Mouse (Mus musculus): ENCODE results near the gene Rpl13. TPM values are rescaled to one million over a fixed set of nuclear protein-coding genes. Genes with fewer than 3 reads are reported as not detected.
"Not testable (repeated sequence)": the region's sequence is repeated elsewhere in the genome, so short reads cannot be mapped to it uniquely, and the experiment has no call there.

Rpl13 gene
- polyA plus RNA-seq, 1 experiment from 2014 or later = 1,386 TPM

DNA sequence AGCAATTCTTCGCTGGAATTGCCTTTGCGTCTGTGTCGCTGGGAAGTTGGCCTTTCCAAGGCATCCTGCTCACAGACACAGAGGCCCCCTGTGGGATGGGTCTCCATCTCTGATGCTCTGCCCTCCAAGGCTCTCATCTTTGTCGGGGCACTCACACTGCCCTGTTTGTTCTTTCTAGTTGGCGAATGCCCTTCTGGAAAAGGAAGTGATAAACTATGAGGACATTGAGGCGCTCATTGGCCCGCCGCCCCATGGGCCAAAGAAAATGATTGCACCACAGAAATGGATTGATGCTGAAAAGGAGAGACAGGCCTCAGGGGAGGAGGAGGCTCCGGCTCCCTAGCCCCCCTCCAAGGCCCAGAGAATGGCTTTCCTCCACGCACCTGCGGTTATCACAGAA is 4.9 kb upstream of the Rpl13 start:
- Histone ChIP-seq H3K9me3 (replicated peaks) (no peaks in the 10 kb centered on the region), H3K4me1 (peaks cover 13% of the 10 kb centered on the region), H3K27ac (peak overlapping the region; percentile 86), H3K9ac (no peak overlapping the region), H3K27me3 (no peaks in the 10 kb centered on the region), H3K36me3 (peaks cover 51% of the 10 kb centered on the region), H3K4me2 (no peak overlapping the region), H3K4me3 (replicated peaks) (no peak overlapping the region)
- WGBS = 90% methylated on average over 11 of the region's 11 CpGs
- ATAC-seq (replicated peaks; ENCODE audit: low FRiP score) = no peak

DNA sequence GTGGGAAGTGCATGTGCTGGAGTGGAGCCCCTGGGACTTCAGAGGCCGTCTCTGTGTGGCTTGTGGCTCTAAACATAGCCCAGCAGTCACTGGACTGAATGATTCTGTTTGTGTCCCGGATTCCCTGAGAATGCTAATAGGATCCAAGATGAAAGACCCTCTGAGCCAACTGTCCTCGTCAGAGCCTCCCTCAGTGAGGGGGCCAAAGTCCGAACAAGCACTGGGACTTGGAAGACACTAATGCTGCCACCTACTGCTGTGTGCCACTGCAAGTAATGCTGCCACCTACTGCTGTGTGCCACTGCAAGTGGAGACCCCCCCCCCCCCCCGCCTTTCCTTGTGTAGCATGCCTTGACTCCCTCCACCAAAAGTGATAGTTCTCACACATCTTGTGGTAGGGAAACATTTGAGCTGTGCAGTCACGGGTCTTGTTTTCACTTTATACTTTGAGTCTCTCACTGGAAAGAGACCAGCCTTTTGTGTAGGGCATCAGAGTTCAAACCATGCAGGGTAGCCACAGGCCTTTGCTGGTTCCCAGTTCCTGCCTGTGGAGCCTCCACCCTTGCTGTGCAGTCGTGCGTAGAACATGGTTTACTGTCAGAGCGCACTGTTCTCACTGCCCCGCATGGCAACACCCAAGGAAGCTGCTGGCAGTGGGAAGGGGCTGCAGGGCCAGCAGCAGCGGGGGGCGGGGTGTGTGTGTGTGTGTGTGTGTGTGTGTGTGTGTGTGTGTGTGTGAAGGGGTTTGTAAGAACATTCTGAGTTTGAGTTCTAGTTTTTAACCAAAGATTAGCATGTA is 4.2 kb upstream of the Rpl13 start:
- Histone ChIP-seq H3K4me2 (no peak overlapping the region), H3K9me3 (replicated peaks) (no peaks in the 10 kb centered on the region), H3K4me3 (replicated peaks) (no peak overlapping the region), H3K27me3 (no peaks in the 10 kb centered on the region), H3K36me3 (peaks cover 44% of the 10 kb centered on the region), H3K27ac (peak overlapping the region; percentile 86), H3K9ac (no peak overlapping the region), H3K4me1 (peaks cover 13% of the 10 kb centered on the region)
- peak; percentile 64 for ATAC-seq (replicated peaks; ENCODE audit: low FRiP score)
- WGBS = 59% methylated on average over 12 of the region's 12 CpGs

DNA sequence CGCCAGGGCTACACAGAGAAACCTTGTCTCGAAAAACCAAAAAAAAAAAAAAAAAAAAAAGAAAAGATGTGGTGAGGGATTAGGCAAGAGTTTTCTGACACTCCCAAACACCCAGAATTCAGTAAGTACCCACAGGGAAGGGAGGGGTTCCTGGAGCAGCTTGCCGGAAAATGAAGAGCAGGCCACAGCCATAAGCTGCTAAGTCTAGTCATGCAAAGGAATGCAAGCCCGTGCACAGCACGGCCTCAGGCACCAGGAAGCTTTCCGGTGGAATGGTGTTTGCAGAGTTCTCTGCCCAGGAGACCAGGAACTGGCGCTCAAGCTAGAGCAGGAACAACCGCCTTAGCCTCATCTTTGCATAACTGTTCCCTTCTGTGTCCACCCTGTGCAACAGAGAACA is 1.9 kb upstream of the Rpl13 start:
- Histone ChIP-seq H3K4me1 (peaks cover 27% of the 10 kb centered on the region), H3K27ac (peak overlapping the region; percentile 67), H3K27me3 (no peaks in the 10 kb centered on the region), H3K36me3 (peaks cover 42% of the 10 kb centered on the region), H3K4me3 (replicated peaks) (no peak overlapping the region), H3K9ac (no peak overlapping the region), H3K9me3 (replicated peaks) (no peaks in the 10 kb centered on the region), H3K4me2 (no peak overlapping the region)
- ATAC-seq (replicated peaks; ENCODE audit: low FRiP score) = no peak
- 58% methylated on average over 8 of the region's 8 CpGs for WGBS

DNA sequence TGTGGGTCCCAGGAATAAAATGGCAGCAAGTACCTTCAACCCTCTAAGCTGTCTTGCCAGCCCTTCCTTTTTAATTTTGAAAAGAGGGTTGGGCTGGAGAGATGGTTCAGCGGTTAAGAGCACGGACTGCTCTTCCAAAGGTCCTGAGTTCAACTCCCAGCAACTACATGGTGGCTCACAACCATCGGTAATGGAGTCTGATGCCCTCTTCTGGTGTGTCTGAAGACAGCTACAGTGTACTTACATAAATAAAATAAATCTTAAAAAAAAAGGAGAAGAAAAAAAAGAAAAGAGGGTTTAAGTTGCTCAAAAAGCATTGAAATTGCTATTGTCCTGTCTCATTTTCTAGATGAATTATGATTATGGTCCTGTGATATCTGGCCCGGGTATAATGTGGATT is 906 bp upstream of the Rpl13 start:
- H3K36me3 ChIP-seq = peaks cover 42% of the 10 kb centered on the region
- peak overlapping the region; percentile 90 for H3K4me2 ChIP-seq
- H3K27ac ChIP-seq = peak overlapping the region; percentile 93
- H3K27me3 ChIP-seq = no peaks in the 10 kb centered on the region
- ATAC-seq (replicated peaks; ENCODE audit: low FRiP score) = no peak
- 0 out of 2 replicates have a peak overlapping the region, but pooled peaks have one; percentile 67 for H3K9ac ChIP-seq
- H3K4me3 ChIP-seq (replicated peaks) = no peak overlapping the region; the same call in 1 of the 2 replicates
- peaks cover 27% of the 10 kb centered on the region for H3K4me1 ChIP-seq
- no peaks in the 10 kb centered on the region for H3K9me3 ChIP-seq (replicated peaks)
- 70% methylated on average over 4 of the region's 4 CpGs for WGBS

DNA sequence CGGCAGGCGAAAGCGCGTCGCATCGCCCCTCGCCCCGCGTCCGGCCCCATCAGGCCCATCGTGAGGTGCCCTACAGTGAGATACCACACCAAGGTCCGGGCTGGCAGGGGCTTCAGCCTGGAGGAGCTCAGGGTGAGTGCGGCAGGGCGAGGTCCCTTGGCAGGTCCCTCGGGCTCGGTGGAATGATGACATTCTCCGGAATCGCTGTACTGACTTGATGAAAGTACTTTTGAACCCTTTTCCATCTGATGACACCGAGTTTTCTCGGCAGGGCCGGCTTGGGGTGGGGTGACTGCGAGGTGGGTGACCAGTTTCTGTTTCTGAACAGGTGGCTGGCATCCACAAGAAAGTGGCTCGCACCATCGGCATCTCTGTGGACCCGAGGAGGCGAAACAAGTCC is 705 bp downstream of the Rpl13 start:
- not testable (repeated sequence) for H3K27me3 ChIP-seq; H3K9me3 ChIP-seq (replicated peaks)
- ATAC-seq (replicated peaks; ENCODE audit: low FRiP score) = 0 out of 2 replicates have a peak, but pooled peaks have one; percentile 4
- peaks cover 30% of the 10 kb centered on the region for H3K36me3 ChIP-seq
- peaks cover 24% of the 10 kb centered on the region for H3K4me1 ChIP-seq
- H3K27ac ChIP-seq = peak overlapping the region; percentile 93
- peak overlapping the region; percentile 91 for H3K9ac ChIP-seq
- under 1% methylated on average over 26 of the region's 26 CpGs for WGBS
- peak overlapping the region; percentile 90 for H3K4me2 ChIP-seq
- H3K4me3 ChIP-seq (replicated peaks) = peak overlapping the region; percentile 73

DNA sequence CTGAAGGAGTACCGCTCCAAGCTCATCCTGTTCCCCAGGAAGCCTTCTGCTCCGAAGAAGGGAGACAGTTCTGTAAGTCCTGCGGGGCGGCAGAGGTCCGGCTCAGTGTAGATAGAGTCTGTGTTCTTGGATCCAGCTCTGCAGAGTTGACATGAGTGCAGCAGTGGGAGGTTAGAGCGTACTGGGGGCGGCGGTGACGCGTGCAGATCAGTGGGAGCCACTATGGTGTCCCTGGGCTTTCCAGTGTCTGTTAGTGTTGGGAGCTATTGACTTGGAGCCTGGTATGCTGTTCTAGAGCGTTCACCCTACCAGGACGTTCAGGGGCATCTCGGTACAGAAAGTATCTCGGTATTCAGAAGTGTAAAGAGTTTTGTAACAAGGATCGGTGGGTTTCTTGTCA is 1.1 kb downstream of the Rpl13 start:
- H3K4me2 ChIP-seq = peak overlapping the region; percentile 90
- ATAC-seq (replicated peaks; ENCODE audit: low FRiP score) = no peak
- no peaks in the 10 kb centered on the region for H3K27me3 ChIP-seq

DNA sequence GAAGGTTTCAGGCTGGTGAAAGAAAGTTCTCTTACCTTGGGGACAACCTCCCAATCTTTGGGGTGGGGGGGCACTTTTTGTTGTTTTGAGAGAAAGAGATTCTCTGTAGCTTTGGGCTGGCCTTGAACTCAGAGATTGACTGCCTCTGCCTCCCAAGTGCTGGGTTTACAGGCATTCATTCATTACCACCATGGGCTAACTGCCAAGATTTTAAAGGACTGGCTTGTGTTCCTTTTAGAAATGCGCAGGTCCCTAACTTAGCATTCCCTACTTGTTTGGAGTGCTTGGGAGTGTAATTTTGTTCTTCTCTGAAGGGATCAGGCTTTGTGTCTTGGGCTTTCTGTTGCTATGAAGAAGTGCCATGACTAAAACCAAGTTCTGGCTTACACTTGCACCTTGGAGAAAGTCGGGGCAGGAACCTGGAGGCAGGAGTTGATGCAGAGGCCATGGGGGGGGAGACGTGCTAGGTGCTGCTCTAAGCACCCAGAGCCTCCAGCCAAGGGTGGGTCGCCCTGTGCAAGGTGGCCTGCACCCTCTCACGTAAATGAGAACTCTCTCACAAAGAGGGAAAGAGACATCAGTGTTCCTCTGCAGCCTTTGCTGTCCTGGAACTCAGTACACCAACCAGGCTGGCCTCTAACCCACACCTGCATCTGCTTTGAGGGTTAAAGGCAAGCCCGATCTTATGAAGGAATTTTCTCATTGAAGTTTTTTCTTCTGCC is 2.1 kb downstream of the Rpl13 start:
- peak overlapping the region; percentile 91 for H3K9ac ChIP-seq
- H3K4me3 ChIP-seq (replicated peaks) = peak overlapping the region; percentile 73
- peak overlapping the region; percentile 90 for H3K4me2 ChIP-seq
- peak overlapping the region; percentile 93; the same call in 1 of the 2 replicates for H3K27ac ChIP-seq
- H3K9me3 ChIP-seq (replicated peaks) = no peaks in the 10 kb centered on the region
- WGBS = 85% methylated on average over 6 of the region's 6 CpGs
- H3K27me3 ChIP-seq = no peaks in the 10 kb centered on the region
- peaks cover 23% of the 10 kb centered on the region for H3K4me1 ChIP-seq
- peaks cover 26% of the 10 kb centered on the region for H3K36me3 ChIP-seq
- ATAC-seq (replicated peaks; ENCODE audit: low FRiP score) = no peak

More for the DNA sequence above, 1.1 kb downstream of the Rpl13 start:
- Histone ChIP-seq H3K27ac (peak overlapping the region; percentile 93), H3K36me3 (peaks cover 26% of the 10 kb centered on the region), H3K4me3 (replicated peaks) (peak overlapping the region; percentile 73), H3K4me1 (peaks cover 23% of the 10 kb centered on the region), H3K9me3 (replicated peaks) (no peaks in the 10 kb centered on the region), H3K9ac (peak overlapping the region; percentile 91)
- WGBS = 11% methylated on average over 15 of the region's 15 CpGs

DNA sequence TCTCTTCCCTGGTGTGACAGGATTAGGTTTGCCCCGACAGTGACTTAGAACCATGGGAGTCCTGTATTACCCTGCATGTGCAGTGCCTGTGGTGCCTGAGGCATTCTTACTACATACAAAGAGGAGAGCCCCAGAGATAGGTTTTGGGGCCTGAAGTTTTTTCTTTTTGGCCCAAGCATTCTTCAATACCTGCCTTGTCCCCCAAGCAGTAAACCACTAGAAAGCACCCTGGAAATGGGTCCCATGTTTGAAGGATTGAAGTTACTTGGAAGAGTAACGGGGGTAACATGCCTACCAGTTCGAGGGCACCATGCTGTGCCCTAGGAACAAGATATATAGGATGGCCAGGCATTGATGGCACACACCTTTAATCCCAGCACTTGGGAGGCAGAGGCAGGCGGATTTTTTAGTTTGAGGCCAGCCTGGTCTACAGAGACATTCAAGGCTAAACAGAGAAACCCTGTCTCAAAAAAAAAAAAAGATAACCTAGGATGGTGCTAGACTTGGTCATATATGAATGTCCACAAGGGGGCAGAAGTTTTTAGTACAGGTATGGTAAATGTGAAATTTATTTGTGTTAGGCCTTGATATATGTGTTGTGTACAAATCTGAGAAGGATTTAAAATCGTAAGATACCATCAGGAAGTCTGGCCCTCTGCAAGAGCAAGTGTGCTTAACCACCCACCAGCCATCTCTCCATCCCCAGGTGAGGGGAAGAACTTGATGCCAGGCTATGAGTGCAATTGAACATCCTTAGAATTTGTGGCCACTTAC is 3.6 kb downstream of the Rpl13 start:
- no peaks in the 10 kb centered on the region for H3K27me3 ChIP-seq
- no peak overlapping the region for H3K4me2 ChIP-seq
- peaks cover 26% of the 10 kb centered on the region for H3K36me3 ChIP-seq
- H3K9me3 ChIP-seq (replicated peaks) = no peaks in the 10 kb centered on the region
- no peak for ATAC-seq (replicated peaks; ENCODE audit: low FRiP score)
- no peak overlapping the region for H3K9ac ChIP-seq
- no peak overlapping the region for H3K4me3 ChIP-seq (replicated peaks)
- peaks cover 26% of the 10 kb centered on the region for H3K4me1 ChIP-seq
- WGBS = 69% methylated on average over 5 of the region's 5 CpGs
- no peak overlapping the region for H3K27ac ChIP-seq

DNA sequence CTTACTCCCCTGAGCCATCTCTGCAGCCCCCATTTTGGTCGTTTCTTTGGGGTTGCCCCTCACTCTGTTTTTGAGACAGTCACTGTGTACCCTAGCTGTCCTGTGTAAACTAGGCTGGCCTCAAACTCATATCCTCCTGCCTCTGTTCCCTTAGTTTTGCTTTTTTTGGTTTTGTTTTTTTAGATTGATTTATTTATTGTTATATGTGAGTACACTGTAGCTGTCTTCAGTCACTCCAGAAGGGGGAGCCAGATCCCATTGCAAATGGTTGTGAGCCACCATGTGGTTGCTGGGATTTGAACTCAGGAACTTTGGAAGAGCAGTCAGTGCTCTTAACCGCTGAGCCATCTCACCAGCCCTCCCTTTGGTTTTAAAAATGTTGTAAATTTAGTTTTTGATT is 4.4 kb downstream of the Rpl13 start:
- Histone ChIP-seq H3K36me3 (peaks cover 26% of the 10 kb centered on the region), H3K4me3 (replicated peaks) (no peak overlapping the region), H3K27me3 (0 out of 2 replicates have a peak, but pooled peaks cover under 1% of the 10 kb centered on the region), H3K4me2 (no peak overlapping the region), H3K4me1 (peaks cover 23% of the 10 kb centered on the region), H3K9ac (no peak overlapping the region), H3K9me3 (replicated peaks) (no peaks in the 10 kb centered on the region), H3K27ac (no peak overlapping the region)
- no peak for ATAC-seq (replicated peaks; ENCODE audit: low FRiP score)
- 52% methylated on average over 2 of the region's 2 CpGs for WGBS

DNA sequence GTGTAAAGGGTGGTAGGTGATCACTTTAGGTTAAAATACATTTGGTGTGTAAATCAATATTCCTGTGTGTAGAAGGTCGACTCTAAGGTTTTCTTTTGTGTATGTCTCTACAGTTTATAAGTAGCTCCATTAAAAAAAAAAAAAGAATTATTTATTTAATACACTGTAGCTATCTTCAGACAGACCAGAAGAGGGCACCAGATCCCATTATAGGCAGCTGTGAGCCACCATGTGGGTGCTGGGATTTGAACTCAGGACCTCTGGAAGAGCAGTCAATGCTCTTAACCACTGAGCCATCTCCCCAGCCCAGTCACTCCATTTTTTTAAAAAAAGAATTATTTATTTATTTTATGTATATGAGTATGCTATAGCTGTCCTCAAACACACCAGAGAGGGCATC is 5.9 kb downstream of the Rpl13 start:
- no peak for ATAC-seq (replicated peaks; ENCODE audit: low FRiP score)
- 72% methylated on average over 1 of the region's 1 CpGs for WGBS
- no peaks in the 10 kb centered on the region for H3K9me3 ChIP-seq (replicated peaks)

DNA sequence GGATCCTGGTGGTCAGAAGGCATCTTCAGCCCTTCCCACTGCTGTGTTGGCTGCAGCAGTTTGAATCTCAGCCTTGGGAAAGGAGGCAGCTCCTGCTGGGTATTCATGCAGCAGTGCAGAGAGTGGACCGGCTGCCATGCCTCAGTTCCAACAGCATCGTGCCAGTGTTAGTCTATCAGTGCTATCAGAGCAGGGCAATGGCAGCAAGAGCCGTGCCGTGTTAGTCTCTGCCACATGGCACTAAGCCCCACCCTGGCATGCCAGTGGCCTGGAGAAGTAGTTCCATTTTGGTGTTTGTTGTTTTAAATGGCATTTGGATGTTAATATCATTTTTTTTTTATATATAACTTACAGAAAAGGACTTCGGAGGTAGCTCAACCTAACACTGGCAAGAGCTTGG is 6.8 kb downstream of the Rpl13 start:
- no peak overlapping the region for H3K27ac ChIP-seq
- 0 out of 2 replicates have a peak, but pooled peaks cover 2% of the 10 kb centered on the region for H3K27me3 ChIP-seq
- H3K4me2 ChIP-seq = no peak overlapping the region
- peaks cover 12% of the 10 kb centered on the region for H3K4me1 ChIP-seq
- no peak overlapping the region for H3K9ac ChIP-seq
- ATAC-seq (replicated peaks; ENCODE audit: low FRiP score) = no peak
- H3K9me3 ChIP-seq (replicated peaks) = no peaks in the 10 kb centered on the region
- 91% methylated on average over 5 of the region's 5 CpGs for WGBS
- H3K4me3 ChIP-seq (replicated peaks) = no peak overlapping the region
- peaks cover 18% of the 10 kb centered on the region for H3K36me3 ChIP-seq

More for the DNA sequence above, 5.9 kb downstream of the Rpl13 start:
- H3K9ac ChIP-seq = no peak overlapping the region
- no peak overlapping the region for H3K4me3 ChIP-seq (replicated peaks)
- H3K27me3 ChIP-seq = 0 out of 2 replicates have a peak, but pooled peaks cover 2% of the 10 kb centered on the region
- peaks cover 20% of the 10 kb centered on the region for H3K4me1 ChIP-seq
- H3K36me3 ChIP-seq = peaks cover 26% of the 10 kb centered on the region
- H3K27ac ChIP-seq = no peak overlapping the region
- H3K4me2 ChIP-seq = no peak overlapping the region

Measured in kidney, embryonic 15.5 days (tissue).